Mouse (Mus musculus): ENCODE measurements around the gene Tctex1d2.
"Not testable (repeated sequence)": the region's sequence is repeated elsewhere in the genome, so short reads cannot be mapped to it uniquely, and the experiment has no call there.

Tctex1d2 gene

DNA sequence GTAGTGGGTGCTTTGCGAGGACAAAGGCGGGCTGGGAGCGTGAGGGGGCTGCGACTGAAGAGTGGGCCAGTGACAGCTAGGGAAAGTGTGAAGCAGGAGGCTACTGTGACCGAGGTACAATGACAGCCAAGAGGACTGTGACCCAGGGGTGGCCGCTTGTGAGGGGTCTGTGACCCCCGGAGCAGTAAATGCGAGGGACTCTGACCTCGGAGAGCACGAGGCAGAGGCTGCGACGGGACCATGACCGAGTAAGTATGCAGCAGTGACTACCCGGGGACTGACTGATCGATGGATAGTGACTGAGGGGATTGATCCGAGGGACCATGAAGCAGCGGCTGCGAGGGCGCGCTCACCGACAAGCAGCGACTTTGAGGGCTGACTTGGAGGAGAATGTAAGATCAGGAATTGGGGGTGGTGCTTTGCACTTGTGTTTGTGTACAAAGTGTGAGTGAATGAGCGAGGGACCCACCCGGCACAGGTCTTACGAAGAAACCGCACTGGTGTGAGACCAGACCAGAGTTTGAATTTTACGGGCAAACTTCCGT, 11.6 kb downstream of the Tctex1d2 start:
- DNase-seq (ENCODE audit: low read depth, low spot score) = peak; percentile 17

GRCm38 (mm10) chr16:32431926-32432325, 12.4 kb downstream of the Tctex1d2 start:
- DNase-seq (ENCODE audit: low read depth, low spot score) = no peak

DNA sequence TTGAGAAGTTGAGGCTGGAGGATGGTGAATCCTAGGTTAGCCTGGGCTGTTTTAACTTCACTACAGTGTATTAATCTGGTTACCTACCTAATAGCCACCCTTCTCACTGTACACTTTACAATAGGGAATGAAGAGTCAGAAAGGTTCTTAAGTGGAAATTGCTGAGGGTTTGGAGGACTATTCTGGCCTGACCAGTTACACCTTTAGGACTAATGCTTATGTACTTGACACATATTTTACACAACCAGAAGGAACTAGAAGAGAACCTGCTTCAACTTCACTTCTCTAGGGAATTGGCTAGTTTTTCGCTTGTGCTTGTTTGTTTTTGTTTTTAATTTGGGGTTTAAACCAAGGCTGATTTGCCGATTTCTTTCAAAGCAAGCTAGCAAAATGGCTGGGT, 13.6 kb downstream of the Tctex1d2 start:
- DNase-seq (ENCODE audit: low read depth, low spot score) = no peak

- no peak for DNase-seq (ENCODE audit: low read depth, low spot score)
These were observed 14.6 kb downstream of the Tctex1d2 start for GRCm38 (mm10) chr16:32434066-32434465.

DNA sequence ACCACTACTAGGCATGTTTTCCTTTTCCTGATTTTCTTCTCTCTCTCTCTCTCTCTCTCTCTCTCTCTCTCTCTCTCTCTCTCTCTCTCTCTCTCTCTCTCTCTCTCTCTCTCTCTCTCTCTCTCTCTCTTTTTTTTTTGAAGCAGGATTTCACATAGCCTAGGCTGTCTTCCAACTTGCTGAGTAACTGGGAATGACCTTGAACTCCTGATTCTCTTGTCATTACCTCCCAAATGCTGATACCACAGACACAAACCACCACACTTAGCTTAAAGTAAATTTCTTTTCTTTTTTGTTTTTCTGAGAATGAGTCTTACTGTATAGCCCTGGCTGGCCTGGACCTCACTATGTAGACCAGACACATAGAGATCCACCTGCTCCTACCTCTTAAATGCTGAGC, 15.2 kb downstream of the Tctex1d2 start:
- DNase-seq (ENCODE audit: low read depth, low spot score) = no peak

- DNase-seq (ENCODE audit: low read depth, low spot score) = no peak
These were observed 17.2 kb downstream of the Tctex1d2 start for GRCm38 (mm10) chr16:32436657-32437056.

- no peak for DNase-seq (ENCODE audit: low read depth, low spot score)
These were observed 17.8 kb downstream of the Tctex1d2 start for GRCm38 (mm10) chr16:32437266-32437665.

DNA sequence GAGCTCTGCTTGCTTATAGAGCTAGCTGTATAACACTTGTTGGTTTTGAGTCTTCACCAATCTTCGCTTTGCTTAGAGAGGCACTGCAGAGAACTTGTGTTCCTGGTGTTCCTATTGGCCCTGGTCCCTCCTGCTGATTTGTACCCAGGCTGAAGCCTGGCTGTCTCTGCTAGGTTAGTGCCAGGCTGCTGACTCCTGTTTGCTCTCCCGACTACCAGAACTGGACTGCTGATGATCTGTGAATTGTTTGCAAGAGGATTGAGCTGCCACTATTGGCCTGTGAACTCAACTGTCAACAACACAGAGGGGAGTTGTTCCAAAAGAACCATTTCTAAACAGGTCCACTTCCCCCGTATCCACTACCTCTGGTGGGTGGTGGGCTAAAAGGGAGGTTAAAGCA, 21.9 kb downstream of the Tctex1d2 start:
- DNase-seq (ENCODE audit: low read depth, low spot score) = no peak

GRCm38 (mm10) chr16:32444615-32445014, 25.1 kb downstream of the Tctex1d2 start:
- not testable (repeated sequence) for DNase-seq (ENCODE audit: low read depth, low spot score)

DNA sequence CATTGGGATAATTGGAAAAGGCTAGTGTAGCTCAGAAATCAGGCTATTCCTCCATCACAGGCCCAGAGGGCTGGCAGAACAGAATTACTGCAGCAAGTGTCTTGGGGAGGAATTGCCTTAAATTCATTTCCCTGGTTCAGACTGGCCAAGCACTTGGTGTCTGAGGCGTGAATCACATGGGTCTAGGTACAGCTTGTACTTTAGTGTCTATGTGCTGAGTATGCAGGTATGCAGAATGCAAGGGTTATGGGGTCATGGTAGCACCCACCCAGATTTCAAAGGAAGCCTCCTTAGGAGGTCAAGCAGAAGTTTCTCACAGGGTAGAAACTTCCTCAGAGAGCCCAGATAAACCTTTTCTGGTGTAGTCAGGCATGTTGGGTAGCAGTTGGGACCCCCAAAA, 26.1 kb downstream of the Tctex1d2 start:
- DNase-seq (ENCODE audit: low read depth, low spot score) = no peak

- DNase-seq (ENCODE audit: low read depth, low spot score) = no peak
These were observed 27.1 kb downstream of the Tctex1d2 start for GRCm38 (mm10) chr16:32446563-32447138.

DNA sequence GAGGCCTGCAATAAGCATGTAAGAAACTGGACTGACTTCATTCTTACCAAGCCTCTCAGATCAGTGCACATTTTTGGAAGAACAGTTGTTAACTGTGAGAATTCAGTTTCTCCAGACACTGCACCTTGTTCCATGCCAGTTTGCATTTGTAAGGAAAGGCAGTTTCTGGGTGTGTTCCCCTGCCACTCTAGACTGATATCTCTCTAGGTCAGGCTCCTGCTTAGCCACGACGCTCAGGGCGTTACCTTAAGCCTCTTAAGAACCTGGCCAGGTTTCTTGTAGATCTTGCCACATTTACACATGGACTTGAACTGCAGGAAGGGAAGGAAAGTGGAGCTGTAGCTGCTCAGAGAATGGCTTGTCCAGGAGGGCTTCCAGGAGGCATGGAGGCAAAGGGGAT, 30.2 kb downstream of the Tctex1d2 start:
- no peak for DNase-seq (ENCODE audit: low read depth, low spot score)

DNA sequence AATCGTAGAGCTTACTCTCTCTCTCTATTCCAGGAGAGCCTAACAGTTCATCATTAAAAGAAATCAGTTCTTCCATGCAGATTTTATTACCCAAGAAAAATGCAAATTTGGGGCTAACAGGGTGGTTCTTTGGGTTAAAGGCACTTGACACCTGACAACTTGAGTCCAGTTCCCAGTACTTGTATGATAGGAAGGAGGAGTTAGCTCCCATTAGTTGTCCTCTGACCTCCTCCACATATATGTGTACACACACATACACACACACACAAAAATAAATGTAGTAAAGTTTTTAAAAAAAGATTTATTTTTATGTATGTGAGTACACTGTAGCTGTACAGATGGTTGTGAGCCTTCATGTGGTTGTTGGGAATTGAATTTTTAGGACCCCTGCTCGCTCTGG, 30.6 kb downstream of the Tctex1d2 start:
- DNase-seq (ENCODE audit: low read depth, low spot score) = no peak

DNA sequence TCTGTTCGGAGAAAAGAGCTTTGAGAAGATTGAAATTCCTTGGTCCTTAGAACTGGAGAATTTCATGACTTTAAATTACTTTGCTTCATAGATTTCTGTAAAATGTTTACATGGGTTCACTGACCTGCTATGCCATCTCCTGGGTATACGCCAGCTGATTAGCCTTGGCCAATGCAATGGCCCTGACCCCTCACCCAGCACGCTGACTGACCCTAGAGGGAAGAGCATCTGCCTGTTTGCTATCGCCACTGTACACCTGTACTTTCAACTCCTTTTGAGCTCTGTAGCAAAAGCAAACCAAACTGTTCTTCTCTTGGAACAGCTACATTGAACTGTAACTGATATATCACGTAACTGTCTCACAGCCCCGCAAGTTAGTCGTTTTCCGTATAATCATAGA, 33.6 kb downstream of the Tctex1d2 start:
- no peak for DNase-seq (ENCODE audit: low read depth, low spot score)

DNA sequence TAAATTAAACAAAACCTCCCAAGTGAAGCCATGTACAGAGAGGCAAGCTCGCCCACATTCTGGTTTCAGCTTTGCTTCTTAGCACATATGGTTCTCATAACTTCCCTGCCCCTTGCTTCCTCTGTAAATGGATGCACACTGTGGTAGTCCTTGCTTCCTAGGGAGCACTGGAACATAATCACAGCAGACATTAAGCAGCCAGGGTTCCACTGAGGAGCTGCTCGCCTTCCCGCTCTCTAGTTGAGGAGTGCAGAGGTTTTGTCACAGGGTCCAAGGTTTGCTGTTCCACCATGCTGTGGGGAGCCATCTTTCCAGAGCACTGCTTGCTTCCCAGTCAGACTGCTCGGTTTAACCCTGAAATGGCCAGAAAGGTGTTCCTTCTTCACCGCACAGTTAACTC, 35.1 kb downstream of the Tctex1d2 start:
- no peak for DNase-seq (ENCODE audit: low read depth, low spot score)

DNA sequence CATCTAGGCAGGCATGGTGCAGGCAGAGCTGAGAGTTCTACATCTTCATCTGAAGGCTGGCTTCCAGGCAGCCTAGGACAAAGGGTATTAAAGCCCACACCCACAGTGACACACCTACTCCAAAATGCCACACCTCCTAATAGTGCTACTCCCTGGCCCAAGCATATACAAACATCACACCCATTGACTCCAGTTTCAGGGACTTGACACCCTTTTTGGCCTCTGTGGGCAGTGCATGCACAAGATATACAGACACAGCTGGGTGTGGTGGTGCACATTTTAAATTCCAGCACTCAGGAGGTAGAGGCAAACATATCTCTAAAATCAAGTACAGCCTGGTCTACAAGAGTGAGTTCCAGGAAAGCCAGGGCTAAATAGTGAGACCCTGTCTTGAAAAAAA, 36.6 kb downstream of the Tctex1d2 start:
- no peak for DNase-seq (ENCODE audit: low read depth, low spot score)

- DNase-seq (ENCODE audit: low read depth, low spot score) = no peak
These were observed 37.3 kb downstream of the Tctex1d2 start for GRCm38 (mm10) chr16:32456761-32457160.

DNA sequence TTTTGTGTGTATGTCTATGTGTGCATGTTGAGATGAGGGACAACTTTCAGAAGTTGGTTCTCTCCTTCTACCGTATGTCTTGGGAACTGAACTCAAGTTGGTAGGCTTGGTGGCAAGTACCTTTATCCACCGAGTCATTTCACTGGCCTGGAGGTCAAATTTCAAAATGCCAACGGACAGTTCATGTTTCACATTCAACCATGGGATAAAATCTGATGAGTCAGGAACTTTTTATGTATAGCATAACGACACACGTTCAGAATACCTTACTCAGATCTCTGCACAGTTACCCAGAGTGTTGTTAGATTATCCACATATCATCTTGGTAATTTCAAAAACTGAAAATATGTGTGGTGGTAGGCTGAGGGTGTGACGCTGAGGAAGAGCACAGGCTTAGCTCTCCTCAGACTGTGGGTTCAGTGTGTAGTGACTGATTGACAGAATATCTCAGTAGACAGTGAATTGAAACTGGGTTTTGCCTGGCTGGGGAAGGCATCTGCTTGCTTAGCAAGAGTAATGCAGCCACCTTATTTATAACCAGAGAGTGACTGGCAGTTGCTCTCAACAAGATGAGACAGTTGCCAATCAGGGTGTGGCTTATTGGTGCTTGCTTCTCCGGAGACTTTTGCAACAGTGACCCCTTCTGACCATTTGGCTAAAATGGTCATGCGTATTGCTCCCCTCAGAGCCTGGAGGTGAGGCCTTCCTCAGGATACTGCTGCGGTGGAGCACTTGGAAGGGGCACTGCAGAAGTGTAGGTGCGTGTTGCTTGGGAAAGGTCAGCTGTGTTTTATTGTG, 38.3 kb downstream of the Tctex1d2 start:
- DNase-seq (ENCODE audit: low read depth, low spot score) = peak; percentile 57

GRCm38 (mm10) chr16:32460518-32460917, 41.0 kb downstream of the Tctex1d2 start:
- no peak for DNase-seq (ENCODE audit: low read depth, low spot score)

DNA sequence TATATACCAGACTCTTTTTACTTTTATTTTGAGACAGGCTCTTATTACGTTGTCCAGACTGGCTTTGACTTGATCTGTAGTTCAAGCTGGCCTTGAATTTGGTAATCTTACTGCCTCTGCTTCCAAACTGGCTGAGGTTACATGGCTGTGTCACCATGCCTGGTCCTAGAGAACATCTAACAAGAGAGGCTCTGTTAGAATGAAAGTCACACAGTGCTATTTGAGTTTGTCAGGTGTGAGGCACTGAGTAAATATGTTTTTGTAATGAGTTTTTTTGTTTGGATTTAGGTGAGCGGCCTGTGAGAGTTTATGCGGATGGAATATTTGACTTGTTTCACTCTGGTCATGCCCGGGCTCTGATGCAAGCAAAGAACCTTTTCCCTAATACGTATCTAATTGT, 42.2 kb downstream of the Tctex1d2 start:
- no peak for DNase-seq (ENCODE audit: low read depth, low spot score)

GRCm38 (mm10) chr16:32462950-32463349, 43.4 kb downstream of the Tctex1d2 start:
- DNase-seq (ENCODE audit: low read depth, low spot score) = no peak

GRCm38 (mm10) chr16:32463426-32463825, 43.9 kb downstream of the Tctex1d2 start:
- no peak for DNase-seq (ENCODE audit: low read depth, low spot score)

DNA sequence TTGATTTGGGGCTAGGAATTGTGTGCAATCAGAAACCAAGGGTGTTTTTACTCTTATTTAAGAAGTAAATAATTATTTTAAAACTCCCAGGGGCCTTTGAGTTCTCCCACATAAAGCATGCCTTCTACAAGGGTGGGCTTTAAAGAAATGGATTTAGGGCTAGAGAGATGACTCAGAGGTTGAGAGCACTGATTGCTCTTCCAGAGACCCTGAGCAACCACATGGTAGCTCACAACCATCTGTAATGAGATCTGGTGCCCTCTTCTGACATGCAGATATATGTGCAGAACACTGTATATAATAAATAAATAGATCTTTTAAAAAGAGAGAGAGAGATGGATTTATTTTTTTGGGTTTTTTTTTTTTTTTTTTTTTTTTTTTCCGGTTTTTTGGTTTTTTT, 45.4 kb downstream of the Tctex1d2 start:
- no peak for DNase-seq (ENCODE audit: low read depth, low spot score)

Data from retina, postnatal 7 days (tissue).